Mouse (Mus musculus) CH12.LX (cell line): Measurements from ENCODE around the gene Vav2. TPM values are rescaled to one million over a fixed set of nuclear protein-coding genes. Genes with fewer than 3 reads are reported as not detected.

Experiments used
- DNase-seq: peaks from one replicate; pipeline ENCODE4 v3.0.0-alpha.2; 2013; ENCODE audit errors: extremely low read depth
- H3K27ac ChIP-seq: 2 replicates; pipeline ENCODE4 v1.5.1; 2012; ENCODE audit warnings: low read depth, mild to moderate bottlenecking, control low read depth, moderate library complexity; ENCODE audit not compliant: insufficient read depth
- H3K27me3 ChIP-seq: replicated peaks from 2 replicates; pipeline ENCODE3; 2012; ENCODE audit warnings: inconsistent platforms
- H3K36me3 ChIP-seq, 2 experiments: replicated peaks in 1 of 2; 2 replicates each; pipeline versions ENCODE3 to v1.6.1; 2012; ENCODE audit warnings: inconsistent platforms in 1 of 2, low read length in 1 of 2, mild to moderate bottlenecking in 1 of 2, mixed read lengths in 1 of 2, moderate library complexity in 1 of 2; ENCODE audit not compliant: control insufficient read depth in 1 of 2, insufficient read depth in 1 of 2
- H3K4me1 ChIP-seq, 2 experiments: 2 replicates each; pipeline ENCODE4 v1.6.1; 2012; ENCODE audit warnings: inconsistent platforms in 1 of 2, moderate library complexity in 1 of 2; ENCODE audit not compliant: insufficient read depth in 2 of 2, control insufficient read depth in 1 of 2
- H3K4me2 ChIP-seq: 2 replicates; pipeline ENCODE4 v1.6.1; 2012; ENCODE audit warnings: low read depth, mild to moderate bottlenecking, control low read depth; ENCODE audit not compliant: poor library complexity, insufficient read depth, severe bottlenecking
- H3K4me3 ChIP-seq, 3 experiments: fragments of 150-350 bp in 1 of 3; sonication (generic) in 1 of 3; replicated peaks in 1 of 3; 2 replicates each; pipeline versions ENCODE3 to v1.5.1; 2011 to 2012; ENCODE audit warnings: low read depth in 2 of 3, low read length in 2 of 3, mild to moderate bottlenecking in 2 of 3, moderate library complexity in 2 of 3, control low read depth in 1 of 3, improper control_type of control experiment in 1 of 3, inconsistent platforms in 1 of 3, mixed read lengths in 1 of 3; ENCODE audit not compliant: poor library complexity in 1 of 3
- H3K79me2 ChIP-seq: replicated peaks from 2 replicates; pipeline ENCODE4 v1.6.1; 2012; ENCODE audit warnings: mild to moderate bottlenecking, moderate library complexity; ENCODE audit not compliant: control insufficient read depth, poor library complexity, insufficient read depth, severe bottlenecking; ENCODE audit errors: extremely low read depth
- H3K9ac ChIP-seq: 2 replicates; pipeline ENCODE4 v1.6.1; 2012; ENCODE audit warnings: low read depth, mild to moderate bottlenecking, control low read depth, moderate library complexity; ENCODE audit not compliant: insufficient read depth
- H3K9me3 ChIP-seq: replicated peaks from 2 replicates; pipeline ENCODE3; 2012; ENCODE audit warnings: low read length, inconsistent platforms, mixed read lengths
- BHLHE40 ChIP-seq: IDR thresholded peaks from 2 replicates; pipeline ENCODE4 v1.6.1; 2011; ENCODE audit warnings: mild to moderate bottlenecking, low read depth, low read length, improper control_type of control experiment
- CHD1 ChIP-seq: IDR thresholded peaks from 2 replicates; pipeline ENCODE4 v1.6.1; 2012; ENCODE audit warnings: low read depth, low read length, improper control_type of control experiment, inconsistent platforms
- CTCF ChIP-seq, 2 experiments: IDR thresholded peaks in 1 of 2; conservative IDR thresholded peaks in 1 of 2; 2 replicates each; pipeline ENCODE4 v1.5.1; 2011 to 2012; ENCODE audit warnings: low read depth in 2 of 2, low read length in 2 of 2, improper control_type of control experiment in 1 of 2, inconsistent platforms in 1 of 2, mild to moderate bottlenecking in 1 of 2, moderate library complexity in 1 of 2
- ELF1 ChIP-seq: IDR thresholded peaks from 2 replicates; pipeline ENCODE4 v1.6.1; 2014; ENCODE audit warnings: low read depth, mild to moderate bottlenecking, inconsistent platforms, low read length, improper control_type of control experiment
- EP300 ChIP-seq: IDR thresholded peaks from 2 replicates; pipeline ENCODE4 v1.6.1; 2011; ENCODE audit warnings: low read length, improper control_type of control experiment
- GABPA ChIP-seq: IDR thresholded peaks from 2 replicates; pipeline ENCODE4 v1.6.1; 2012; ENCODE audit warnings: low read depth, low read length, improper control_type of control experiment, inconsistent platforms; ENCODE audit not compliant: insufficient replicate concordance
- IRF4 ChIP-seq: IDR thresholded peaks from 2 replicates; pipeline ENCODE4 v1.6.1; 2014; ENCODE audit warnings: low read depth, mild to moderate bottlenecking, inconsistent platforms, low read length, improper control_type of control experiment
- JUN ChIP-seq: IDR thresholded peaks from 2 replicates; pipeline ENCODE4 v1.6.1; 2011; ENCODE audit warnings: low read depth, mild to moderate bottlenecking, low read length, improper control_type of control experiment, moderate library complexity; ENCODE audit not compliant: insufficient read depth
- JUND ChIP-seq: conservative IDR thresholded peaks from 2 replicates; pipeline ENCODE4 v1.6.1; 2011; ENCODE audit warnings: low read depth, low read length, improper control_type of control experiment
- MAFK ChIP-seq: IDR thresholded peaks from 2 replicates; pipeline ENCODE4 v1.6.1; 2011; ENCODE audit warnings: low read length, improper control_type of control experiment; ENCODE audit not compliant: insufficient replicate concordance
- MAX ChIP-seq: IDR thresholded peaks from 2 replicates; pipeline ENCODE4 v1.6.1; 2011; ENCODE audit warnings: low read length, improper control_type of control experiment
- MEF2A ChIP-seq: IDR thresholded peaks from 2 replicates; pipeline ENCODE4 v1.6.1; 2014; ENCODE audit warnings: low read depth, mild to moderate bottlenecking, inconsistent platforms, low read length, improper control_type of control experiment, borderline replicate concordance
- MXI1 ChIP-seq: IDR thresholded peaks from 2 replicates; pipeline ENCODE4 v1.6.1; 2011; ENCODE audit warnings: mild to moderate bottlenecking, low read depth, low read length, improper control_type of control experiment
- NELFE ChIP-seq: IDR thresholded peaks from 2 replicates; pipeline ENCODE4 v1.6.1; 2011; ENCODE audit warnings: low read depth, low read length, improper control_type of control experiment
- PAX5 ChIP-seq: IDR thresholded peaks from 2 replicates; pipeline ENCODE4 v1.6.1; 2012; ENCODE audit warnings: low read length, inconsistent platforms, mixed read lengths
- POLR2A ChIP-seq: IDR thresholded peaks from 2 replicates; pipeline ENCODE4 v1.6.1; 2011; ENCODE audit warnings: low read depth, mild to moderate bottlenecking, improper control_type of control experiment, low read length
- RAD21 ChIP-seq: IDR thresholded peaks from 2 replicates; pipeline ENCODE4 v1.6.1; 2011; ENCODE audit warnings: low read depth, mild to moderate bottlenecking, low read length, improper control_type of control experiment, moderate library complexity
- SIN3A ChIP-seq: IDR thresholded peaks from 2 replicates; pipeline ENCODE4 v1.6.1; 2012; ENCODE audit warnings: low read length, improper control_type of control experiment, inconsistent platforms
- SMC3 ChIP-seq: IDR thresholded peaks from 2 replicates; pipeline ENCODE4 v1.6.1; 2011; ENCODE audit warnings: low read depth, low read length, improper control_type of control experiment
- TCF12 ChIP-seq: IDR thresholded peaks from 2 replicates; pipeline ENCODE4 v1.6.1; 2014; ENCODE audit warnings: low read depth, mild to moderate bottlenecking, inconsistent platforms, low read length, improper control_type of control experiment
- UBTF ChIP-seq: IDR thresholded peaks from 2 replicates; pipeline ENCODE4 v1.6.1; 2012; ENCODE audit warnings: low read depth, mild to moderate bottlenecking, inconsistent platforms, low read length, improper control_type of control experiment, moderate library complexity
- USF1 ChIP-seq: IDR thresholded peaks from 2 replicates; pipeline ENCODE4 v1.6.1; 2014; ENCODE audit warnings: low read depth, mild to moderate bottlenecking, inconsistent platforms, low read length, improper control_type of control experiment
- ZC3H11A ChIP-seq: IDR thresholded peaks from 2 replicates; pipeline ENCODE4 v1.6.1; 2012; ENCODE audit warnings: low read depth, mild to moderate bottlenecking, inconsistent platforms, low read length, improper control_type of control experiment
- ZKSCAN1 ChIP-seq: IDR thresholded peaks from 2 replicates; pipeline ENCODE4 v1.6.1; 2012; ENCODE audit warnings: low read depth, inconsistent platforms, low read length, improper control_type of control experiment, borderline replicate concordance
- dilution Hi-C: fragments of 300-500 bp; cut with MboI; formaldehyde crosslinking; loops from 2 replicates; pipeline ENCODE4 v1.14.3; 2020; ENCODE audit warnings: low sequenced_read_pairs; ENCODE audit not compliant: extremely low pct_unique_long_range_greater_than_20kb, extremely low pct_ligation_motif_present
- in situ Hi-C: fragments of 300-500 bp; cut with MboI; formaldehyde crosslinking; loops from 3 replicates; pipeline ENCODE4 v1.14.3; 2019; ENCODE audit warnings: low sequenced_read_pairs, low pct_ligation_motif_present, low pct_unique_long_range_greater_than_20kb, mixed read lengths
- polyA plus RNA-seq: library from polyadenylated mRNA; unstranded; fragments of >175 nt; gene quantifications from 2 replicates; pipeline ENCODE4 v1.2.1, GENCODE M21; 2012; ENCODE audit warnings: low read depth; ENCODE audit not compliant: insufficient read length
- total RNA-seq, 2 experiments: library from RNA; depleted of rRNA; stranded (reverse); fragments of 300-350 nt in 1 of 2; fragments of >200 nt in 1 of 2; gene quantifications; 2 replicates each; pipeline ENCODE4 v1.2.3; 2012 to 2014

The Vav2 gene
- total and polyA plus RNA-seq, 3 experiments, result 31.5 to 46.8 (median 46.6) TPM

DNA sequence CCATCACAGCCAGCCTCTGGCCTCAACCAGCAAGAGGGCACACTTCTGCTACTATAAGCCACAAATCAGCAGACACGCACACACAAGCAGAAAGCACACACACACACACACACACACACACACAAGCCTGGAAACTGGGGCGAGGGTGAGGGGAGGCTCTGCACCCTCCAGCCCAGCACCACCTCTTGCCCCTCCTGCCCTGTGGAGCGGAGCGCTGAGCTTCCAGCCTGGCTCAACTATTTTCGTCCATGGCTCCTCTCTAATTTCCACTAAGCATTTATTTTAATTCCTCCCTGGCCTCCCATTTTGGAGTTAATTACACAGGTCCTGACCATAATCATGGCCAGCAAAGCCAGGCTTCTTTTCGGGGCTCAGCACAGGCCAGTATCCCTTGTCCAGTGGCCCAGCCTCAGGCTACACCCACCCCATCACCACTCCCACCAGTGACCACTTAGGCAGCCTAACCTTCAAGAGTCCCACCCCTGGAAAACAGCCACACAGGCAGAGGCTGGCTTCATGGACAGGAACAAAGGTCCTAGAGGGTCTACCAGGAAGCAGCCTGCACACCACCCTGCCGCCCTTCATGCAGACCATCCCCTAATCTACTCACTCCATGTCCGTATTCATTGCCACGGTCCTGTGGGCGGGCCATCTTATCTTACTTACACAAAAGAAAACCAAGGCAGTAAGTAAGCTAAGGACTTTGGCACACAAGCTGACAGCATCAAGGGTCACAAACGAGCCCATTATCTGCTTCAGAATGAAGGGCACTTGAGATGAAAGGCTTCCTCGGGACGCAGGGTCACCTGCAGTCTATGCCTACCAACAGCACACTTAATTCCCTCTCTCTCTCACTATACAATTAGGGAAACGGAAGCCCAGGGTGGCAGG lies 37.3 kb downstream of the Vav2 start:
- H3K36me3 ChIP-seq, result peaks cover 49 to 96% of the 10 kb centered on the region in 2 experiments
- no peak overlapping the region for H3K4me3 ChIP-seq
- no peak for DNase-seq
- TF ChIP-seq ZKSCAN1 (no peak), ELF1 (no peak), CTCF (conservative IDR thresholded peaks at IDR 0.05 in 1 of 2, IDR thresholded peaks at IDR 0.05 in 1 of 2; ENCODE audit: low read depth in 2 of 2, low read length in 2 of 2) (no peak), IRF4 (no peak), USF1 (no peak), PAX5 (no peak)
- H3K9me3 ChIP-seq, result peaks cover 13% of the 10 kb centered on the region
- no peak overlapping the region for H3K4me2 ChIP-seq
- dilution Hi-C loops, result no loop called here
- in situ Hi-C loops, result no loop called here
- H3K4me1 ChIP-seq, result peaks cover 27 to 96% of the 10 kb centered on the region in 2 experiments
- no peak overlapping the region for H3K27ac ChIP-seq
- no peaks in the 10 kb centered on the region for H3K27me3 ChIP-seq
- peaks cover 92% of the 10 kb centered on the region for H3K79me2 ChIP-seq
- no peak overlapping the region for H3K9ac ChIP-seq

- Histone ChIP-seq H3K4me3 (no peak overlapping the region), H3K9ac (no peak overlapping the region), H3K79me2 (peaks cover 82% of the 10 kb centered on the region)
- in situ Hi-C loops (no loop called here), dilution Hi-C loops (no loop called here)
- DNase-seq, result no peak
- TF ChIP-seq MEF2A (no peak), GABPA (no peak), ZC3H11A (no peak), SMC3 (peak; percentile 21; the same call in 1 of the 2 replicates), TCF12 (no peak), NELFE (no peak), EP300 (no peak), BHLHE40 (no peak), POLR2A (no peak), JUN (no peak), RAD21 (peak; percentile 20), USF1 (no peak), SIN3A (no peak), JUND (no peak), CTCF (conservative IDR thresholded peaks at IDR 0.05 in 1 of 2, IDR thresholded peaks at IDR 0.05 in 1 of 2; ENCODE audit: low read depth in 2 of 2, low read length in 2 of 2) (peak; percentile 20 to 42; a peak in 3 of 4 replicates), UBTF (no peak), CHD1 (no peak), MXI1 (no peak), MAFK (no peak), PAX5 (no peak), MAX (no peak)
- TF ChIP-seq, all 38 proteins: peak for 3
- Histone ChIP-seq H3K4me1 (peaks cover 16 to 76% of the 10 kb centered on the region in 2 experiments), H3K27ac (no peak overlapping the region), H3K36me3 (peaks cover 54 to 89% of the 10 kb centered on the region in 2 experiments), H3K9me3 (peaks cover 13% of the 10 kb centered on the region), H3K27me3 (no peaks in the 10 kb centered on the region), H3K4me2 (no peak overlapping the region)
Measured at GRCm38 (mm10) chr2:27387209-27387608, 39.6 kb downstream of the Vav2 start.
